Mouse (Mus musculus) midbrain, embryonic 16.5 days (tissue): ENCODE measurements around the gene Sh2d7. TPM values are rescaled to one million over a fixed set of nuclear protein-coding genes. Genes with fewer than 3 reads are reported as not detected.
"Not testable (repeated sequence)": the region's sequence is repeated elsewhere in the genome, so short reads cannot be mapped to it uniquely, and the experiment has no call there.

ENCODE experiments used
- ATAC-seq: fragments of 200-750 bp; cut with Nextera tagmentation; 2 replicates; pipeline ENCODE4 v1.8.0; 2017; ENCODE audit warnings: moderate TSS enrichment
- H3K27ac ChIP-seq: fragments of 300-500 bp; sonication (generic); 2 replicates; pipeline ENCODE4 v1.5.1; 2014; ENCODE audit warnings: mild to moderate bottlenecking, low read length, mixed read lengths
- H3K27me3 ChIP-seq: fragments of 300-500 bp; sonication (generic); 2 replicates; pipeline ENCODE4 v1.6.1; 2014; ENCODE audit warnings: low read depth, low read length, mixed read lengths; ENCODE audit not compliant: control insufficient read depth, insufficient read depth
- H3K36me3 ChIP-seq: fragments of 300-500 bp; sonication (generic); 2 replicates; pipeline ENCODE4 v1.6.1; 2014; ENCODE audit warnings: mild to moderate bottlenecking, low read length, moderate library complexity, mixed read lengths; ENCODE audit not compliant: control insufficient read depth, insufficient read depth
- H3K4me1 ChIP-seq: fragments of 300-500 bp; sonication (generic); 2 replicates; pipeline ENCODE4 v1.6.1; 2014; ENCODE audit warnings: mild to moderate bottlenecking, low read length, mixed read lengths; ENCODE audit not compliant: control insufficient read depth, insufficient read depth
- H3K4me2 ChIP-seq: fragments of 300-500 bp; sonication (generic); 2 replicates; pipeline ENCODE4 v1.6.1; 2014; ENCODE audit warnings: mild to moderate bottlenecking, low read length, mixed read lengths
- H3K4me3 ChIP-seq: fragments of 300-500 bp; sonication (generic); 2 replicates; pipeline ENCODE4 v1.5.1; 2014; ENCODE audit warnings: low read depth, mild to moderate bottlenecking, low read length, moderate library complexity, mixed read lengths
- H3K9ac ChIP-seq: fragments of 300-500 bp; sonication (generic); 2 replicates; pipeline ENCODE4 v1.6.1; 2014; ENCODE audit warnings: low read depth, low read length, mixed read lengths
- H3K9me3 ChIP-seq: fragments of 300-500 bp; sonication (generic); replicated peaks from 2 replicates; pipeline ENCODE4 v1.6.1; 2014; ENCODE audit warnings: mild to moderate bottlenecking, low read length, mixed read lengths; ENCODE audit not compliant: control insufficient read depth, poor library complexity, severe bottlenecking
- WGBS: fragments of 180-500 bp; shearing (Covaris S2); extraction: QIAGEN DNeasy Blood & Tissue Kit; methylation state at CpG from one replicate; pipeline ENCODE4 v1.1.7; 2014; 5-methylcytosine and 5-hydroxymethylcytosine counted together
- polyA plus RNA-seq: library from polyadenylated mRNA; unstranded; fragments of >200 nt; fragmentation: Nextera tagmentation; extraction: Ambion mirVana; gene quantifications from 2 replicates; pipeline ENCODE4 v1.2.1, GENCODE M21; 2015

Sh2d7 gene
- polyA plus RNA-seq, 1 experiment from 2014 or later, result not detected

- Histone ChIP-seq H3K9me3 (no peaks in the 10 kb centered on the region; the same call in 1 of the 2 replicates), H3K4me2 (no peak overlapping the region), H3K27me3 (no peaks in the 10 kb centered on the region), H3K27ac (no peak overlapping the region), H3K36me3 (no peaks in the 10 kb centered on the region), H3K4me1 (peaks cover 17% of the 10 kb centered on the region), H3K4me3 (no peak overlapping the region), H3K9ac (no peak overlapping the region)
- 87% methylated on average over 1 of the region's 1 CpGs for WGBS
- ATAC-seq, result no peak
Observed at GRCm38 (mm10) chr9:54583712-54584111, 44.9 kb downstream of the Sh2d7 start.

- H3K27me3 ChIP-seq, H3K4me2 ChIP-seq, H3K4me3 ChIP-seq, ATAC-seq, H3K36me3 ChIP-seq, H3K27ac ChIP-seq, H3K9ac ChIP-seq, H3K9me3 ChIP-seq: not testable (repeated sequence)
- H3K4me1 ChIP-seq, result peaks cover 17% of the 10 kb centered on the region
- WGBS, result 90% methylated on average over 2 of the region's 2 CpGs
Observed at GRCm38 (mm10) chr9:54584127-54584526, 45.3 kb downstream of the Sh2d7 start.

- ATAC-seq, result peak; percentile 50
- H3K4me2 ChIP-seq, result peak overlapping the region; percentile 90
- 34% methylated on average over 5 of the region's 5 CpGs for WGBS
Observed at GRCm38 (mm10) chr9:54585839-54586198, 47.0 kb downstream of the Sh2d7 start.

GRCm38 (mm10) chr9:54586199-54587061 is 47.6 kb downstream of the Sh2d7 start, which contains the start of gene Idh3a:
Gene Idh3a, plus strand, starts transcription at chr9:54586334.
- Histone ChIP-seq H3K9me3 (no peaks in the 10 kb centered on the region), H3K27ac (peak within 1 kb of the TSS; percentile 60), H3K4me1 (peaks cover 17% of the 10 kb centered on the region), H3K4me2 (peak within 1 kb of the TSS; percentile 90), H3K27me3 (no peaks in the 10 kb centered on the region), H3K9ac (peak within 1 kb of the TSS; percentile 94), H3K4me3 (peak within 1 kb of the TSS; percentile 78), H3K36me3 (0 out of 2 replicates have a peak, but pooled peaks cover 2% of the 10 kb centered on the region)
- WGBS, result under 1% methylated on average over 64 of the region's 73 CpGs
- ATAC-seq, result peak; percentile 99

More at GRCm38 (mm10) chr9:54585839-54586198, 47.0 kb downstream of the Sh2d7 start:
- Histone ChIP-seq H3K4me1 (peaks cover 17% of the 10 kb centered on the region), H3K4me3 (peak overlapping the region; percentile 78), H3K36me3 (0 out of 2 replicates have a peak, but pooled peaks cover 2% of the 10 kb centered on the region), H3K27me3 (no peaks in the 10 kb centered on the region), H3K9me3 (no peaks in the 10 kb centered on the region), H3K27ac (peak overlapping the region; percentile 51; the same call in 1 of the 2 replicates), H3K9ac (peak overlapping the region; percentile 40; the same call in 1 of the 2 replicates)

GRCm38 (mm10) chr9:54587863-54588262 is 49.1 kb downstream of the Sh2d7 start:
- Histone ChIP-seq H3K9me3 (no peaks in the 10 kb centered on the region), H3K27me3 (no peaks in the 10 kb centered on the region), H3K4me2 (peak overlapping the region; percentile 90), H3K4me3 (no peak overlapping the region), H3K9ac (no peak overlapping the region), H3K36me3 (peaks cover 11% of the 10 kb centered on the region), H3K4me1 (peaks cover 17% of the 10 kb centered on the region), H3K27ac (no peak overlapping the region)
- no peak for ATAC-seq
- 42% methylated on average over 4 of the region's 4 CpGs for WGBS

GRCm38 (mm10) chr9:54593652-54594051 is 54.9 kb downstream of the Sh2d7 start:
- WGBS, result 78% methylated on average over 4 of the region's 4 CpGs
- H3K9me3 ChIP-seq, H3K4me3 ChIP-seq, H3K9ac ChIP-seq, H3K27ac ChIP-seq, ATAC-seq, H3K27me3 ChIP-seq, H3K4me2 ChIP-seq, H3K4me1 ChIP-seq: not testable (repeated sequence)
- H3K36me3 ChIP-seq, result peaks cover 54% of the 10 kb centered on the region

Other genes with a start within 250 kb of the Sh2d7 start
- gene Dmxl2, start 37.4 kb upstream of the Sh2d7 start, polyA plus RNA-seq, result 53.4 and 59.3 TPM in 2 replicates
- gene Cib2, start 21.2 kb downstream of the Sh2d7 start, polyA plus RNA-seq, result 54.6 and 60.3 TPM in 2 replicates
- 148 and 165 TPM in 2 replicates for gene Idh3a, start 47.4 kb downstream of the Sh2d7 start, polyA plus RNA-seq
- gene Acsbg1, start 122.9 kb downstream of the Sh2d7 start, polyA plus RNA-seq, result 20.6 and 33.4 TPM in 2 replicates
- 7.4 and 8.4 TPM in 2 replicates for gene Dnaja4, start 159.9 kb downstream of the Sh2d7 start, polyA plus RNA-seq
- gene Wdr61, start 195.5 kb downstream of the Sh2d7 start, polyA plus RNA-seq, result 90.0 and 91.9 TPM in 2 replicates
- 19.3 TPM in 2 replicates for gene Crabp1, start 225.8 kb downstream of the Sh2d7 start, polyA plus RNA-seq